Mouse (Mus musculus): ENCODE measurements around the gene Klrg2.

Gene Klrg2

DNA sequence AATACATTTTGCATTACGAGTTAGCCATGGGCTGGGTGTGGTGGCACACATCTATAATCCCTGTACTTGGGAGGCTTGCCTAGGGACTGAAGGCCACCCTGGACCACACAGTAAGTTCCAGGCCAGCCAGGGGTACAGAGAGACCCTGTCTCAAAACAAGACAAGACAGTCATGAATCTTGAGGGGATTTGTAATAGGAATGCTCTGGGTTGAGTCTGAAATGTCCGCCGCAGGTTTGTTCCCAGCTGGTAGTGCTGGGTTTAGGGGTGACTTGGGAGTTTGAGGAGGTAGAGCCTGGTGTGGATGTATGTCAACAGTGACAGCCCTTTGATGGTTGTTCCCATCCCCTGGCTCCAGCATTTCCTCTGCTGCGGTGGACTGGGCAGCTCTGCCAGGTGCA is 10.0 kb downstream of the Klrg2 start:
- no peak for DNase-seq

DNA sequence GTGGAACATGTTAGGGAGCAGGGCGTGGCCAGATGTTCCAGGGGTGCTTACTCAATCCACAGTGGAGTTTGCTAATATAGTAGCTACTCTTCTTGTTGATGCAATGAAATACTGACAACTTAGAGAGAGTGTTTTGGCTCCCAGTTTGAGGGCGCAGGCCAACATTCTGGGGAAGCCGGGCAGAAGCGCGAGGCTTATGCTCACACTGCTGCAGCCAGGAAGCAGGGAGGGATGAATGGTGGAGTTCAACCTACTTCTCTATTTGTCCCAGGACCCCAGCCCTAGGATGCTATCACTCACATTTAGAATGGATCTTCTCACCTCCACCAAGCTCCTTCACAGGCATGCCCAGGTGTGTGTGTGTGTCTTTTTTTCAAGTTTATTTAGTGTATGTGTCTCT is 11.0 kb downstream of the Klrg2 start:
- DNase-seq = no peak

DNA sequence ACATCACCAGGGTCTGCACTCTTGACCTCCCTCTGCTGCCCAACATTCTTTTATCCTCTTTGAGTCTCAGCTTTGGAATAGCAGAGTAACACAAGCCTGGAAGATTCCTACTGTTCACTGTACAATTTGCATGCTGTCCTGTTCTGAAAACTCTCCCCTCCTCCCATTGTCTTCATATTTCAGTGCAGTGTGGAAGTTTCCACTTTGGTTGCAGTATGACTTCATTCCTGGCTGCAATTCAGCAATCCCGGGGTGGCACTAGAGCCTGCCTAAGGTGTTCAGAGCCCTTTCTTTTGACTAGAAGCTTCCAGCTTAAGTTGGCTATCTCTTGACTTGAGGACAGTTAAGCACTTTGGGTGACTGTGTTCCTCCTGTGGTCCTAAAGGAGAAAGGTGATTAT is 12.6 kb downstream of the Klrg2 start:
- DNase-seq = no peak

DNA sequence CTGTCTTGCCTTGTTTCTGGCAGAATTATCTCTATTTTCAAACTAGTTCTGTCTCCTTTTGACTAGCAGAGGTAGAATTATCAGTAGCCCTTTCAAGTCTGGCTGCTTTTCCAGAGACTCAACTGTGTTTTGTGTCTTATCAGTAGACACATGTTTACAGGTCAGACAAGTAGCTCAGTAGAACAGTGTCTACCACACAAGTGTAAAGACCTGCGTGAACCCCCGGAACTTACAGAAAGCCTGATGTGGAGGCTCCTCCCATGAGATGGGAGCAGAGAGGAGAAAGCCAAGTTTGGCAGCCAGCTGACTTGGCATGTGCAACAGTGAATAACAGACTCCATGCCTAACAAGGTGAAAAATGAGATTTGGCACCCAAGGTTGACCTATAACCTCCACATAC is 13.6 kb downstream of the Klrg2 start:
- no peak for DNase-seq

DNA sequence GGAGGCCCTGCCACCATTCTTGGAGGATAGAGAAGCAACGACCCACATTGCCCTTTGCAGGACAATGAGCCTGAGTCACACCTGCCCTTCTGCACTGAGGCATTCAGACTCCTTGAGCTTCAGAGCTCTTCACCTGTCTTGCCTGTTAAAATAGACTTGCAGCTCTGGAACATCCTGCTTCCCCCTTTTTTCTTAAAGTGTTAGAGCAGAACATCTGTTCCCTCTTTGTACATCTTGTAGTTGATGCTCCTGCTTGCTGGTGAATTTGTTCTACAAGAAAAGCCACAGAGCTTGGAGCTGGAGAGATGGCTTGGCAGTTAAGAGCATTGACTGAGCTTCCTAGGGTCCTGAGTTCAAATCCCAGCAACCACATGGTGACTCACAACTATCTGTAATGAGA is 14.6 kb downstream of the Klrg2 start:
- DNase-seq = no peak

DNA sequence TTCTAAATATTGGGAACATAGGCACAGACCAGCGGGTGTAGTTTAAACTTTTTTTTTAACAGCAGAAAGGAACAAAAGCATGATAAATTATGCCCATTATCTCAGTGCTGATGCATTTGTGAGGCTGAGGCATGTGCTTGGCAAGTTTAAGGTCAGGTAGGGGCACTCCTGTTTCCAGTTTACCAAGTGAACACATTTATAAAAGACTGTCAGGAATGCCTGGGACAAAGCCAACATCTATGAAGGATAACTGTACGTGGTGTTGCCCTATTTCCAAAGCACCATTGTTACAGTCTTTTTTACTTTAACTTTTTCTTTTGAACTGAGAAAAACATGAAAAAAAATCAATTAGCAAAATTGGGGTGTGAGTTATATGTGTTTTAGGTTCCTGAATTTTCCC is 27.1 kb downstream of the Klrg2 start:
- no peak for DNase-seq

DNA sequence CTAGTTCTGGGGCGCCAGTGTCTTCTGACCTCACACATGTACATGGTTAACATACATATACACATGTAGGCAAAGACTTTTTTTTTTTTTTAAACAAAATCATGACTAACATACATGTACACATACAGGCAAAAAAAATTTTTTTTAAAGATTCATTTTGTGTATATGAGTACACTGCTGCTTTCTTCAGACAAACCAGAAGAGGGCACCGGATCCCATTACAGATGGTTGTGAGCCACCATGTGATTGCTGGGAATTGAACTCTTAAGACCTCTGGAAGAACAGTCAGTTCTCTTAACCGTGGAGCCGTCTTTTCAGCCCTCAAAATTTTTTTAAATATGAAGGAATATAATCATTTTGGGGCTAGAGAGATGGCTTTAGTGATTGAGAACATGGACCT is 39.6 kb downstream of the Klrg2 start:
- no peak for DNase-seq

DNA sequence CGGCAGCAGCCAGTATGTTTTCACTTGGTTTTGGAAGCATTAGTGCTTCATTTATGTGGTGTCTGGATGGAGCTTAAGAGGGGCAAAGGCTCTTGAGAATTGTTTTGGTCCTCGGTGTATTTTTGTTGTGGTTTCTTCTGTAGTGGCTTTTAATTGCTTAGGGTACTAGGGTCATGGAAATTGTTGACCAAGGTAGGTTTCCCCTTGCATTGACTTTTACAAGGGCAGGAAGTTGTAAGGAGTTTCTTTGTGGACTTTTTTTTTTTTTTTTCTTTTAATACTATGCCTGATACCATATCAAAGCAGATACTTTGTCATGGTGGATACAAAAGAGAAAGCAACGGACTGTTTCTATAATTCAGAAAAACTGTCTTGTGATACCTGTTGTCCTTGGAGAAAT is 55.3 kb downstream of the Klrg2 start:
- no peak for DNase-seq

DNA sequence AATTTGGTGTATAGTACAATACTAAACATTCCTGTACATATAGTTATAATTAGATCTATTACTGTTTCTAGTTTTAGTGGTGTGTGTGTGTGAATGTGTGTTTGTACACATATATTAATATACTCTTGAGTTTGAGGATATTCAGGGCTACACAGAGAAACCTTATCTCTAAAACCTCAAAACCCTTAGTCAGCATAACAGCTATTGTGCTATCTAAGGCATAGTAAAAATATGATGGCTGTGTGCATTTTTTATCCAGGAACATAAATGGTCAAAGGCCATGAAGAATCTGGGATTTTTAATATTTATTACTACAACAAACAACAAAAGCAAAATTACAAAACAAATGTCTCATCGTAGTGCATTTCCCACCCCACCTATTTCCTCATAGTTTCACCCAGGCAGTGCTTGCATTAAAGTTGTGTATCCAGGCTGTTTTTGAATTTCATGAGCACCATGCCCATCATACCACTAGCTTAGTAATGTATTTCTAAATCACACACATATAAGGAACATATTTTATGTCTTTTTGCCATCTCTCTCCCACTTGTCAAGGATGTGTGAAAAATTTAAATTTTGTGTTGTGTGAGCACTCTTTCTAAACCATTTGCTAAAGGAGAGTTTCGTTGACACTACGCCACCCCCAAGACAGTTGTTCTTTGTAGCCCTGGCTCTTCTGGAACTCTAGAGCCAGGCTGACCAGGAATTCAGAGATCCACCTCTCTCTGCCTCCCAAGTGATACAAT is 56.8 kb downstream of the Klrg2 start:
- DNase-seq = no peak

DNA sequence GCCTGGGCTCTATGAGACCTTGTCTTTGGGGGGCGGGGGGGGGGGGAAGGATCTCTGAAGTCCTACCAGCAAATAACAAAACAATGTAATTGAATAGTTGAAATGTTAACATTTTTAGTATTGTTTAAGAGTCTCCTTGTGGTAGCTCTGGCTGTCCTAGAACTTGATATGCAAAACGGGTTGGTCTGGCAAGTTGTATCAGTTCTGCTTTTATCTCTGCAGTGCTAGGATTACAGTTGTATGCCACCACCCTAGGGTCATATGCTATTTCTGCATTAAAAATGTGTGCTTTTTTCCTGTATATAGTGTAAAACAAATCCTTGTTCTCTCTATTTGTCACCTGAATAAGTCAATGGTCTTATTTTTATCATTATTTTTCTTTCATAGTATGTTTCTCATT is 60.9 kb downstream of the Klrg2 start:
- no peak for DNase-seq
